8 mouse cellular contexts compared by ENCODE assay signal in the genomic region with DNA sequence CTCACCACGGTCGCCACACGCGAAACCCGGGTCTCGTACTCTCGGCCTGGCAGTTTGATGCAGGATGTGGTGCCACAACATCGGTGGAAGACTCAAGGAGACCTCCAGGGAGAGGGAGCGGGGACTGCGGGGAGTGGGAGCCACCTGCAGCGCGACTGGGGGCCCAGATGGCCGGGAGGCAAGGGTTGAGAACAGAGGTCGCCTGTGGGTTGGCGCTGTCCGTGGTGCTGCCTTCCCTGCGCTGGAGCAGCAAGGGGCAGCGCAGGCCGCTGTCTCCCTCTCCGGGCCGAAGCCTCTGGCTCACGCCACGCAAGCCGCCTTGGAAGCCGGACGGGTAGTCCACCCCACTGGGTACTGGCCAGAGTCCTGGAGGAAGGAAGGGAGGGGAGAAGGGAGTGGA. TPM values are rescaled to one million over a fixed set of nuclear protein-coding genes. Genes with fewer than 3 reads are reported as not detected.
DNase-seq lines count a peak whose midpoint lies in the region; ATAC-seq lines count a peak whose summit lies in the region.

No protein-coding gene starts in this region.

- intact Hi-C loops in heart, postnatal 36 days (cut with DNase I) = no loop called here

- no peak for ATAC-seq in midbrain, embryonic 16.5 days
- ATAC-seq in cerebellum, adult (ENCODE audit: insufficient number of reproducible peaks, low FRiP score, low TSS enrichment) = no peak

- peak overlapping the region; percentile 52 for H3K9ac ChIP-seq in midbrain, embryonic 16.5 days (ENCODE audit: low read depth, low read length)

- no peaks in the 10 kb centered on the region for H3K9me3 ChIP-seq in midbrain, embryonic 16.5 days (replicated peaks; ENCODE audit: control insufficient read depth, low read length, poor library complexity, severe bottlenecking)

- no peak overlapping the region for H3K27ac ChIP-seq in midbrain, embryonic 16.5 days (ENCODE audit: low read length)

- H3K4me2 ChIP-seq in midbrain, embryonic 16.5 days (ENCODE audit: low read length) = peak overlapping the region; percentile 58

- peaks cover 25% of the 10 kb centered on the region for H3K4me1 ChIP-seq in midbrain, embryonic 16.5 days (ENCODE audit: control insufficient read depth, insufficient read depth, low read length)

- peak overlapping the region; percentile 34 for H3K4me3 ChIP-seq in midbrain, embryonic 16.5 days (ENCODE audit: low read depth, low read length)

- no peaks in the 10 kb centered on the region for H3K36me3 ChIP-seq in midbrain, embryonic 16.5 days (ENCODE audit: control insufficient read depth, insufficient read depth, low read length)

- WGBS in midbrain, embryonic 16.5 days = 1% methylated on average over 26 of the region's 26 CpGs

- DNase-seq in right cerebral cortex, postnatal 14 days = peak; percentile 59
- DNase-seq in right cerebral cortex, adult 18-20 months = no peak
- DNase-seq in embryo, embryonic 10.5 days (ENCODE audit: low spot score) = peak; percentile 75
- peak; percentile 70 to 74 for DNase-seq in heart, postnatal 36 days
- peak; percentile 92 for DNase-seq in kidney, postnatal 4 days
- DNase-seq in thymus, postnatal 4 days = peak; percentile 88

- H3K27me3 ChIP-seq in midbrain, embryonic 16.5 days (ENCODE audit: control insufficient read depth, insufficient read depth, low read depth, low read length) = peaks cover 72% of the 10 kb centered on the region

RNA-seq across cellular contexts. Expression of a gene that starts 4.6 kb away (rescaled TPM):
- not detected for total RNA-seq in heart, postnatal 36 days (2021)
- polyA plus RNA-seq in midbrain, embryonic 16.5 days (2015; fragmentation: Nextera tagmentation; extraction: Ambion mirVana) = 0.19 and 0.41 TPM in 2 replicates

RNA-seq across cellular contexts. Expression of a gene that starts 10.1 kb away (rescaled TPM):
- total RNA-seq in heart, postnatal 36 days (2021) = 10 to 100 TPM; 25.4 to 25.8 TPM
- 20.6 and 20.7 TPM in 2 replicates for polyA plus RNA-seq in midbrain, embryonic 16.5 days (2015; fragmentation: Nextera tagmentation; extraction: Ambion mirVana)

RNA-seq across cellular contexts. Expression of a gene that starts 12.9 kb away (rescaled TPM):
- total RNA-seq in heart, postnatal 36 days (2021) = 10 to 100 TPM; 10.7 to 14.0 TPM
- 13.8 and 16.2 TPM in 2 replicates for polyA plus RNA-seq in midbrain, embryonic 16.5 days (2015; fragmentation: Nextera tagmentation; extraction: Ambion mirVana)

RNA-seq across cellular contexts. Expression of a gene that starts 31.9 kb away (rescaled TPM):
- total RNA-seq in heart, postnatal 36 days (2021) = 10 to 100 TPM; 50.2 to 68.0 TPM
- 6.4 and 9.5 TPM in 2 replicates for polyA plus RNA-seq in midbrain, embryonic 16.5 days (2015; fragmentation: Nextera tagmentation; extraction: Ambion mirVana)

RNA-seq across cellular contexts. Expression of a gene that starts 38.7 kb away (rescaled TPM):
- total RNA-seq in heart, postnatal 36 days (2021) = 100 to 1,000 TPM; 276 to 293 TPM
- 117 and 136 TPM in 2 replicates for polyA plus RNA-seq in midbrain, embryonic 16.5 days (2015; fragmentation: Nextera tagmentation; extraction: Ambion mirVana)
